Comparison of ENCODE assay signal across 25 mouse cellular contexts in genomic region chr1:30867786-30868185, GRCm38 (mm10). TPM values are rescaled to one million over a fixed set of nuclear protein-coding genes. Genes with fewer than 3 reads are reported as not detected.
DNase-seq lines count a peak whose midpoint lies in the region; ATAC-seq lines count a peak whose summit lies in the region.
"Had no signal": no experiment of that assay in that cellular context is flagged by ENCODE, and none has a peak within 500 bp of the region (broad histone marks: within the 10 kb centered on the region; RNA-seq: fewer than 3 reads in every experiment).

No protein-coding gene starts in this region.

- WGBS in forebrain, embryonic 13.5 days = 82% methylated on average over 4 of the region's 4 CpGs

- peak; percentile 74 for DNase-seq in heart, adult 11 months
- DNase-seq in heart, adult 18-20 months = no peak
- peak; percentile 45 for DNase-seq in ES-CJ7 (ENCODE audit: low read depth, low spot score)
- DNase-seq in R1 (ENCODE audit: low read depth, low spot score) = peak; percentile 42
- peak; percentile 67 for DNase-seq in ZHBTc4 (ENCODE audit: low read depth, low spot score)
- DNase-seq in natural killer cell, adult 2 months (ENCODE audit: low spot score in 2 of 2) = no peak
- DNase-seq in cerebellum, adult 11-12 months = no peak
- DNase-seq: adrenal gland, adult 2 months; adrenal gland, adult 8-10 months; adrenal gland, postnatal 10 days; adrenal gland, postnatal 14 days; adrenal gland, postnatal 25 days; adrenal gland, postnatal 36 days; B cell, adult 2 months; cerebellum, adult 11 months; cerebellum, adult 18-20 months; cerebellum, adult 2 months; cerebellum, adult 8-10 months; cerebellum, adult 9-10 months had no signal

- ATAC-seq in forebrain, embryonic 13.5 days = no peak
- ATAC-seq: activated CD4-positive, CD25-positive, alpha-beta regulatory T cell, adult 4 months; CD4-positive, CD25-positive, alpha-beta regulatory T cell, adult 4 months; Patski had no signal

- H3K4me2 ChIP-seq in forebrain, embryonic 13.5 days = no peak overlapping the region

- H3K36me3 ChIP-seq in forebrain, embryonic 13.5 days (ENCODE audit: poor library complexity, severe bottlenecking) = no peaks in the 10 kb centered on the region

- no peak overlapping the region for H3K4me3 ChIP-seq in forebrain, embryonic 13.5 days

- H3K27ac ChIP-seq in forebrain, embryonic 13.5 days = no peak overlapping the region

- H3K9ac ChIP-seq in forebrain, embryonic 13.5 days = no peak overlapping the region

- H3K27me3 ChIP-seq in forebrain, embryonic 13.5 days = no peaks in the 10 kb centered on the region
- H3K27me3 ChIP-seq: CH12.LX, Patski had no signal

- H3K9me3 ChIP-seq in forebrain, embryonic 13.5 days (replicated peaks) = no peaks in the 10 kb centered on the region
- H3K9me3 ChIP-seq: G1E had no signal

- peaks cover 17% of the 10 kb centered on the region for H3K4me1 ChIP-seq in forebrain, embryonic 13.5 days

RNA-seq across cellular contexts. Expression of gene Phf3, which starts 5.9 kb away (rescaled TPM):
- 10 to 100 TPM; 37.1 to 37.3 TPM for total RNA-seq in heart, adult 18-20 months (2021)
- polyA plus RNA-seq in forebrain, embryonic 13.5 days (2015; fragmentation: Nextera tagmentation; extraction: Ambion mirVana) = 39.0 and 41.6 TPM in 2 replicates

Comparison
In these comparisons a context has a peak if more than half of its experiments do, and no peak if none do; other contexts are left out.
1. DNase-seq: peak in heart, adult 11 months (single experiment), ES-CJ7 (single experiment), R1 (single experiment) and ZHBTc4 (single experiment); none in heart, adult 18-20 months (0 of 2), natural killer cell, adult 2 months (0 of 2) and cerebellum, adult 11-12 months (single experiment).